Mouse (Mus musculus) testis, postnatal 14 days (tissue): Measurements from ENCODE around the gene Olfr141.

Experiments used
- DNase-seq: peaks from one replicate; pipeline ENCODE4 v3.0.0; 2021; ENCODE audit warnings: low spot score

The Olfr141 gene

DNA sequence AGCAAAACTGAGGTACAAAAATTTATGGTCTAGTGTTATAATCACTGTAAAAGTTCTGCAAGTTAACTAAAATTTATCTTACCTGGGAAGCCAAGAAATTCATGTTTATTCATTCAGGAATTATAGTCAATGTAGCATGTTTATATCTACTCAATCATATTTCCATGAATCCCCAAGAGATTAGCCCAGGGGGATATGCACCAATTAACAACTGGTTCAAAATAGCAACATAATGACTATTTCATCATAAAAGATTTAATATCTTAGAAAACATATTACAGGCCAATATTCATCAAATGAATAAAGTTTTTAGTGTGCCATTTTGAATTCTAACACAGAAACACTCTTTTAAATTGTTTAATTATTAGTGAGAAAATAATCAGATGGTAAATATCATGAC is at the start of gene Olfr141:
Gene Olfr141, minus strand, starts transcription at position 101 of the 400 bp plus-strand sequence.
- no peak for DNase-seq

DNA sequence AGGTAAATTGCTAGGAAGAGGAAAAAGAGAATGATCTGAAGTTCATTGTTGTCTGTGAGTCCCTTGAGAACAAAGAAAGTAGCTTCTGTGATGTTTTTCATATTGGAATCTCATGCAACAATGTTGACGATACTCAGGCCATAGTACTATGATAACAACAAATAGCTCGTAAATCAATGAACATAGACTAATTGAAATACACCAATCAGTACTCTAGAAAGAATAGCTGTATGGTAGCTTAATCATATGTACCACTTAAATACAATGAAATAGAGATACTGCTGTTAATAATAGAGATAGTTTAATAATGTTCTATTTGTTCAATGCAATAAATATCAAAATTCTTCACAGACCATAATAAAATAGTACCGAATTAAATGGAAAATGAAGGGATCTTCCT is 41.8 kb upstream of the Olfr141 start, which contains the start of gene Olfr1095:
Gene Olfr1095, minus strand, starts transcription at position 101 of the 400 bp plus-strand sequence.
- no peak for DNase-seq

DNA sequence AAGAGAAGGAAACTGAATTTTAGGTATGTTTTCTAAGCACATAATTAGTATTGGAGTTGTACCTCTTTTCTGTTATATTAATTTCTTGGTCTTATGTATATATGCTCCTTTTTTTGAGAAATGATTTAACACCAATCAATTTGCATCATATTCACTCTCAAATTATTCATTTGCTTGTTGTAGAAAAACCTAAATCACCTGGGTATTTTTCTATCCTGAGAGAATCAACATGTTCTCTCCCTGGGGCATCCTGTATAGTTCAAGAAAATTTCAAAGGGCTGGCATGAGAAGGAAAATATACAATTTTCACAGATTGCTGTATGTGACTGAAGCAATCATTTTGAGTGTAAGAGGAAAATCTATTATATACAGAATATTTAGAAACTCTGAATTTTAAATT is 14.5 kb upstream of the Olfr141 start, which contains the start of gene Olfr1094:
Gene Olfr1094, plus strand, starts transcription at position 301 of the 400 bp plus-strand sequence.
- no peak for DNase-seq

DNA sequence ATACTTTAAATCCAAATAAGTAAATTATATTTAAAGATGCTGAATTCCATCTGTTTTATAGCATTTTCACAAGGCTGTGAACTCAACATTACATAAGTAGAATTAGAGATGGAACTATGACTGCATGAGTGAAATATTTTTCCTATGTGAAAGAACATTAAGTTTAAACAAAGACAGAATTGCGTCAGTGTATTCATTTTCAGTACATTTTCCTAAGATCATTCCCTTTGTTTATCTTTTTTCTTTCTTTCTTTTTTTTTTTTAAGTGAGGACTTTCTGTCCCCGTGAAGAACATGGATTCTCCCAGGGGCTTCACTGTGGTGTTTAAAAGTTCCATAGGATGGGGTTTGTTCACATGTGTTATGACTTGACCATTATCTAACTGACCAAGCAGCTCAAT is 27.6 kb downstream of the Olfr141 start, which contains the start of gene Olfr1093:
Gene Olfr1093, plus strand, starts transcription at position 301 of the 400 bp plus-strand sequence.
- no peak for DNase-seq

DNA sequence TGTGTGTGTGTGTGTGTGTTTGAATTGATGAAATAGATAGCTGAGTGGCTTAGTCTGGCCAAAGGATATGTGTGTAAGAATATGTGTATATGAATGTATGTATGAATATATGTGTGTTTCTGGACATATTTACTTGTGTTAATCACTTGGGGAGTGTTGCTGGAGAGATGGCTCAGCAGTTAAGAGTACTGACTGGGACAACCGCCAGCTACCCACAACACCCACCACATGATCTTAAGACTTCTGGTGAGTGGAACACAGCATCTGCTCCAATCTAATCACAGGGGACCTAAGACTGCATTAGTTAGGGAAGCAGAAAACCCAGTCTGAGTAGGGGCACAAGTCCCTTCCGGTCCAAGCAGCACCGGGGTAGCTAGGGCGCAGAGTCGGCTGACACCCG is 48.8 kb downstream of the Olfr141 start:
- DNase-seq, result no peak

DNA sequence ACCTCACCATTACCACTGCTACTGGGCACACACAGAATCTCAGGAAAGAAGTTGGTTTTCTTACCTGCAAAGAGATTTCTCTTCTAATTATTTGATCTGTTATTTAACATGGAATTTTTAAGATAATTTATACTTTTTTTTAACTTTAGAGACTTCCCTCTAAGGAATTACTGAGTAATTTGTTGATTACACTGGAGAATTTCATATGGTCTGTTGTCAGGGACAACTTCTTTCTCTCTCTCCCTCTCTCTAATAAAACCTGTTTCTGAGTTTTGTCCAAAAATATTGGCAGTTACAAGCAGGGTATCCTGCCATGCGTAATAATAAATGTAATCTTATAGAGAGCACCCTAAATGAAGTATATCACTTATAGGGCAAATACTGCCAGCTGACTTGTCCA is 50.9 kb downstream of the Olfr141 start, which contains the start of gene Olfr1090:
Gene Olfr1090, minus strand, starts transcription at position 101 of the 400 bp plus-strand sequence.
- no peak for DNase-seq
